23 mouse cellular contexts compared by ENCODE assay signal in genomic region chr7:144111981-144112380, GRCm38 (mm10).
DNase-seq lines count a peak whose midpoint lies in the region; ATAC-seq lines count a peak whose summit lies in the region.
"Had no signal": no experiment of that assay in that cellular context is flagged by ENCODE, and none has a peak within 500 bp of the region (broad histone marks: within the 10 kb centered on the region; RNA-seq: fewer than 3 reads in every experiment).

No protein-coding gene starts in this region.

- 78% methylated on average over 3 of the region's 3 CpGs for WGBS in midbrain, embryonic 10.5 days
- 88% methylated on average over 3 of the region's 3 CpGs for WGBS in midbrain, embryonic 11.5 days
- 76% methylated on average over 3 of the region's 3 CpGs for WGBS in forebrain, embryonic 11.5 days

- H3K9ac ChIP-seq in midbrain, embryonic 11.5 days (ENCODE audit: low read length) = no peak overlapping the region
- no peak overlapping the region for H3K9ac ChIP-seq in forebrain, embryonic 11.5 days (ENCODE audit: low read length)
- H3K9ac ChIP-seq: embryonic facial prominence, embryonic 15.5 days; forebrain, embryonic 12.5 days; intestine, embryonic 15.5 days had no signal

- H3K4me1 ChIP-seq in midbrain, embryonic 10.5 days = peaks cover 53% of the 10 kb centered on the region
- peaks cover 22% of the 10 kb centered on the region for H3K4me1 ChIP-seq in midbrain, embryonic 11.5 days (ENCODE audit: control insufficient read depth, insufficient read depth, low read length)
- H3K4me1 ChIP-seq in forebrain, embryonic 11.5 days (replicated peaks; ENCODE audit: control insufficient read depth, insufficient read depth, low read length) = no peaks in the 10 kb centered on the region
- H3K4me1 ChIP-seq: embryonic facial prominence, embryonic 15.5 days; intestine, embryonic 15.5 days had no signal

- H3K4me3 ChIP-seq in midbrain, embryonic 10.5 days = no peak overlapping the region
- no peak overlapping the region for H3K4me3 ChIP-seq in midbrain, embryonic 11.5 days (ENCODE audit: low read depth, low read length)
- no peak overlapping the region for H3K4me3 ChIP-seq in forebrain, embryonic 11.5 days (ENCODE audit: low read depth, low read length)
- H3K4me3 ChIP-seq: embryonic facial prominence, embryonic 15.5 days; erythroblast, embryonic 14.5 days; forebrain, embryonic 12.5 days; gastrocnemius, adult 2 months; heart, embryonic 10.5 days; intestine, embryonic 15.5 days had no signal

- peak; percentile 4 to 11 for DNase-seq in heart, postnatal 10 days
- DNase-seq in heart, adult 8-10 months (ENCODE audit: low spot score) = no peak
- no peak for DNase-seq in midbrain, embryonic 10.5 days (ENCODE audit: low spot score)
- DNase-seq in midbrain, embryonic 11.5 days (ENCODE audit: low spot score, missing footprints) = no peak
- DNase-seq in Muller cell, postnatal 12 days (ENCODE audit: inconsistent ontology term) = peak; percentile 69
- DNase-seq in brain, adult 2 months (ENCODE audit: low read depth, low spot score) = peak; percentile 60
- DNase-seq in forebrain, embryonic 11.5 days (ENCODE audit: low spot score) = no peak
- DNase-seq: adrenal gland, adult 8-10 months; adrenal gland, postnatal 36 days; cerebellum, adult 11 months; cerebellum, adult 8-10 months; cerebellum, postnatal 14 days; embryo, embryonic 11 days; gastrocnemius, adult 2 months; gastrocnemius, postnatal 25 days; heart, postnatal 4 days; kidney, adult 2 months had no signal

- no peaks in the 10 kb centered on the region for H3K9me3 ChIP-seq in midbrain, embryonic 10.5 days (replicated peaks)
- H3K9me3 ChIP-seq in midbrain, embryonic 11.5 days (ENCODE audit: control insufficient read depth, low read length) = no peaks in the 10 kb centered on the region
- no peaks in the 10 kb centered on the region for H3K9me3 ChIP-seq in forebrain, embryonic 11.5 days (ENCODE audit: control insufficient read depth, low read length)
- H3K9me3 ChIP-seq: embryonic facial prominence, embryonic 15.5 days; forebrain, embryonic 12.5 days; heart, embryonic 10.5 days; intestine, embryonic 15.5 days had no signal

- H3K4me2 ChIP-seq in midbrain, embryonic 11.5 days = no peak overlapping the region
- no peak overlapping the region for H3K4me2 ChIP-seq in forebrain, embryonic 11.5 days (ENCODE audit: low read depth, low read length, severe bottlenecking)
- H3K4me2 ChIP-seq: embryonic facial prominence, embryonic 15.5 days; forebrain, embryonic 12.5 days; intestine, embryonic 15.5 days had no signal

- ATAC-seq in midbrain, embryonic 11.5 days (ENCODE audit: low FRiP score) = no peak
- ATAC-seq in forebrain, embryonic 11.5 days (replicated peaks; ENCODE audit: low FRiP score) = no peak
- ATAC-seq: forebrain, embryonic 16.5 days; intestine, embryonic 15.5 days had no signal

- no peaks in the 10 kb centered on the region for H3K36me3 ChIP-seq in midbrain, embryonic 10.5 days
- H3K36me3 ChIP-seq in midbrain, embryonic 11.5 days (ENCODE audit: control insufficient read depth, insufficient read depth, low read length) = no peaks in the 10 kb centered on the region
- H3K36me3 ChIP-seq in forebrain, embryonic 11.5 days (ENCODE audit: control insufficient read depth, insufficient read depth, low read length) = no peaks in the 10 kb centered on the region
- H3K36me3 ChIP-seq: embryonic facial prominence, embryonic 15.5 days; forebrain, embryonic 12.5 days; heart, embryonic 10.5 days; intestine, embryonic 15.5 days had no signal

- H3K27me3 ChIP-seq in midbrain, embryonic 10.5 days (ENCODE audit: low read depth, poor library complexity, severe bottlenecking) = peaks cover 12% of the 10 kb centered on the region
- no peaks in the 10 kb centered on the region for H3K27me3 ChIP-seq in midbrain, embryonic 11.5 days (ENCODE audit: control insufficient read depth, insufficient read depth, low read length)
- H3K27me3 ChIP-seq in forebrain, embryonic 11.5 days (ENCODE audit: control insufficient read depth, insufficient read depth, low read length) = no peaks in the 10 kb centered on the region
- H3K27me3 ChIP-seq: embryonic facial prominence, embryonic 15.5 days; intestine, embryonic 15.5 days had no signal

- intact Hi-C loops in heart, postnatal 10 days (cut with DNase I) = no loop called here

- peak overlapping the region; percentile 64; the same call in 1 of the 2 replicates for H3K27ac ChIP-seq in midbrain, embryonic 10.5 days (replicated peaks)
- no peak overlapping the region for H3K27ac ChIP-seq in midbrain, embryonic 11.5 days (ENCODE audit: low read depth, low read length)
- no peak overlapping the region for H3K27ac ChIP-seq in forebrain, embryonic 11.5 days (ENCODE audit: low read depth, low read length)
- H3K27ac ChIP-seq: embryonic facial prominence, embryonic 15.5 days; gastrocnemius, adult 2 months; heart, embryonic 10.5 days; intestine, embryonic 15.5 days had no signal

Comparison
In these comparisons a context has a peak if more than half of its experiments do, and no peak if none do; other contexts are left out.
1. DNase-seq: peak in heart, postnatal 10 days (2 of 2), Muller cell, postnatal 12 days (single experiment) and brain, adult 2 months (single experiment); none in heart, adult 8-10 months (single experiment), midbrain, embryonic 10.5 days (single experiment), midbrain, embryonic 11.5 days (single experiment) and forebrain, embryonic 11.5 days (single experiment).